ENCODE assay signal across 9 mouse cellular contexts in genomic region chr5:84417062-84417879, GRCm38 (mm10). TPM values are rescaled to one million over a fixed set of nuclear protein-coding genes. Genes with fewer than 3 reads are reported as not detected.
DNase-seq lines count a peak whose midpoint lies in the region; ATAC-seq lines count a peak whose summit lies in the region.
"Had no signal": no experiment of that assay in that cellular context is flagged by ENCODE, and none has a peak within 500 bp of the region (broad histone marks: within the 10 kb centered on the region; RNA-seq: fewer than 3 reads in every experiment).

TSS of gene Epha5 (minus strand) at chr5:84417382.

- peak within 1 kb of the TSS; percentile 34; the same call in 1 of the 2 replicates for H3K27ac ChIP-seq in embryonic facial prominence, embryonic 15.5 days (replicated peaks)
- no peak within 1 kb of the TSS for H3K27ac ChIP-seq in liver, embryonic 16.5 days (ENCODE audit: low read length)
- H3K27ac ChIP-seq in neural tube, embryonic 14.5 days (ENCODE audit: low read depth, low read length), result peak within 1 kb of the TSS; percentile 85

- peaks cover 26% of the 10 kb centered on the region for H3K27me3 ChIP-seq in embryonic facial prominence, embryonic 15.5 days
- H3K27me3 ChIP-seq in liver, embryonic 16.5 days (ENCODE audit: control insufficient read depth, insufficient read depth, low read depth, low read length), result peaks cover 23% of the 10 kb centered on the region
- H3K27me3 ChIP-seq in neural tube, embryonic 14.5 days (ENCODE audit: control insufficient read depth, insufficient read depth, low read length), result no peaks in the 10 kb centered on the region

- H3K4me1 ChIP-seq in embryonic facial prominence, embryonic 15.5 days, result peaks cover 10% of the 10 kb centered on the region
- H3K4me1 ChIP-seq in liver, embryonic 16.5 days (ENCODE audit: control insufficient read depth, low read depth, low read length), result no peaks in the 10 kb centered on the region
- H3K4me1 ChIP-seq in neural tube, embryonic 14.5 days (ENCODE audit: control insufficient read depth, insufficient read depth, low read length), result peaks cover 5% of the 10 kb centered on the region; the same call in 1 of the 2 replicates

- ATAC-seq in embryonic facial prominence, embryonic 15.5 days (ENCODE audit: insufficient number of reproducible peaks, low FRiP score, low TSS enrichment, low read depth), result peak; percentile 91
- ATAC-seq in liver, embryonic 16.5 days (ENCODE audit: low read depth), result peak; percentile 70
- peak; percentile 95 for ATAC-seq in neural tube, embryonic 14.5 days (ENCODE audit: low read depth)

- peak within 1 kb of the TSS; percentile 96 for H3K4me2 ChIP-seq in embryonic facial prominence, embryonic 15.5 days (replicated peaks)
- H3K4me2 ChIP-seq in liver, embryonic 16.5 days (ENCODE audit: low read depth, low read length), result peak within 1 kb of the TSS; percentile 53
- H3K4me2 ChIP-seq in neural tube, embryonic 14.5 days (ENCODE audit: low read depth, low read length), result peak within 1 kb of the TSS; percentile 81

- intact Hi-C loops in heart, postnatal 14 days (cut with DNase I), result no loop called here

- WGBS in embryonic facial prominence, embryonic 15.5 days, result under 1% methylated on average over 56 of the region's 67 CpGs
- WGBS in liver, embryonic 16.5 days (ENCODE audit: insufficient replicate concordance), result under 1% methylated on average over 53 of the region's 67 CpGs
- 1% methylated on average over 64 of the region's 67 CpGs for WGBS in neural tube, embryonic 14.5 days

- H3K4me3 ChIP-seq in embryonic facial prominence, embryonic 15.5 days (replicated peaks), result peak within 1 kb of the TSS; percentile 56
- H3K4me3 ChIP-seq in liver, embryonic 16.5 days (ENCODE audit: low read depth, low read length), result peak within 1 kb of the TSS; percentile 29
- peak within 1 kb of the TSS; percentile 61 for H3K4me3 ChIP-seq in neural tube, embryonic 14.5 days (ENCODE audit: low read depth, low read length)

- peak; percentile 26 for DNase-seq in urinary bladder, postnatal 14 days (ENCODE audit: low spot score)
- no peak for DNase-seq in urinary bladder, postnatal 10 days (ENCODE audit: low spot score)
- DNase-seq in heart, postnatal 14 days, result peak; percentile 38 to 46
- peak; percentile 84 to 85 for DNase-seq in layer of hippocampus, adult 18-20 months (ENCODE audit: low spot score in 2 of 2)
- no peak for DNase-seq in c-Kit-positive CD71-positive TER-119-positive erythroid progenitor cells, embryonic 14.5 days (ENCODE audit: low spot score)

- no peaks in the 10 kb centered on the region for H3K36me3 ChIP-seq in embryonic facial prominence, embryonic 15.5 days
- H3K36me3 ChIP-seq in liver, embryonic 16.5 days (ENCODE audit: control insufficient read depth, insufficient read depth), result no peaks in the 10 kb centered on the region
- no peaks in the 10 kb centered on the region for H3K36me3 ChIP-seq in neural tube, embryonic 14.5 days (ENCODE audit: control insufficient read depth, insufficient read depth, low read length)
- H3K36me3 ChIP-seq: G1E had no signal

- H3K9me3 ChIP-seq in embryonic facial prominence, embryonic 15.5 days (replicated peaks), result no peaks in the 10 kb centered on the region
- no peaks in the 10 kb centered on the region for H3K9me3 ChIP-seq in liver, embryonic 16.5 days (replicated peaks; ENCODE audit: control insufficient read depth, low read length)
- no peaks in the 10 kb centered on the region for H3K9me3 ChIP-seq in neural tube, embryonic 14.5 days (ENCODE audit: control insufficient read depth, low read length)

- H3K9ac ChIP-seq in embryonic facial prominence, embryonic 15.5 days, result peak within 1 kb of the TSS; percentile 18
- no peak within 1 kb of the TSS for H3K9ac ChIP-seq in liver, embryonic 16.5 days (ENCODE audit: low read depth, low read length)
- peak within 1 kb of the TSS; percentile 72 for H3K9ac ChIP-seq in neural tube, embryonic 14.5 days (replicated peaks; ENCODE audit: low read depth, low read length)

RNA-seq across cellular contexts. Expression of gene Epha5, which starts in this region (rescaled TPM):
- polyA plus RNA-seq in embryonic facial prominence, embryonic 15.5 days (2015; fragmentation: Nextera tagmentation; extraction: Ambion mirVana), result 5.5 and 5.6 TPM in 2 replicates
- under 1 TPM; 0.10 to 0.14 TPM for total RNA-seq in heart, postnatal 14 days (2021)
- 100 to 1,000 TPM; 105 to 114 TPM for total RNA-seq in layer of hippocampus, adult 18-20 months (2021)
- not detected in 2 replicates for polyA plus RNA-seq in liver, embryonic 16.5 days (2015; fragmentation: Nextera tagmentation; extraction: Ambion mirVana)
- 66.4 and 66.8 TPM in 2 replicates for polyA plus RNA-seq in neural tube, embryonic 14.5 days (2014; fragmentation: Nextera tagmentation; extraction: Ambion mirVana)
- polyA plus RNA-seq: G1E had no signal

Comparison
In these comparisons a context has a peak if more than half of its experiments do, and no peak if none do; other contexts are left out.
1. RNA of gene Epha5 (total RNA-seq): 105 to 114 TPM in layer of hippocampus, adult 18-20 months; 0.10 to 0.14 TPM in heart, postnatal 14 days; every median in the first group is over 10 times any median in the second.
2. RNA of gene Epha5 (polyA plus RNA-seq): 66.4 to 66.8 TPM in neural tube, embryonic 14.5 days; 5.5 to 5.6 TPM in embryonic facial prominence, embryonic 15.5 days and not detected in liver, embryonic 16.5 days; every median in the first group is over 10 times any median in the second.
3. DNase-seq: peak in urinary bladder, postnatal 14 days (single experiment) and layer of hippocampus, adult 18-20 months (2 of 2); none in urinary bladder, postnatal 10 days (single experiment) and c-Kit-positive CD71-positive TER-119-positive erythroid progenitor cells, embryonic 14.5 days (single experiment).
4. Peak in DNase-seq in heart, postnatal 14 days; RNA of the gene not detected or under 1 TPM.
5. Peak in ATAC-seq, H3K4me3 ChIP-seq and H3K4me2 ChIP-seq in liver, embryonic 16.5 days; RNA of the gene not detected or under 1 TPM.
6. Peak in every context shown above with its lines, with median percentiles within 50 percentile points of each other: ATAC-seq, H3K4me2 ChIP-seq and H3K4me3 ChIP-seq.